Mouse (Mus musculus) c-Kit-negative CD71-positive TER-119-positive erythroid progenitor cells, embryonic 14.5 days (primary cell): Measurements from ENCODE around the gene Etv5.
A peak's percentile ranks its signal among the peaks of the same experiment; 100 is the strongest.

Experiments
- DNase-seq: peaks from one replicate; pipeline ENCODE4 v3.0.0-alpha.2; 2013; ENCODE audit warnings: low read depth, low spot score

Etv5 gene

GRCm38 (mm10) chr16:22439499-22440177 lies at the start of gene Etv5:
Gene Etv5, minus strand, starts transcription at chr16:22439719.
- DNase-seq, result peak; percentile 82

GRCm38 (mm10) chr16:22483900-22484299 lies 44.4 kb upstream of the Etv5 start:
- DNase-seq, result no peak

GRCm38 (mm10) chr16:22479322-22479721 lies 39.8 kb upstream of the Etv5 start:
- DNase-seq, result no peak

GRCm38 (mm10) chr16:22471728-22472127 lies 32.2 kb upstream of the Etv5 start:
- no peak for DNase-seq

- DNase-seq, result no peak
Measured at GRCm38 (mm10) chr16:22469385-22469784, 29.9 kb upstream of the Etv5 start.

- no peak for DNase-seq
Measured at GRCm38 (mm10) chr16:22467111-22467510, 27.6 kb upstream of the Etv5 start.

GRCm38 (mm10) chr16:22466381-22466780 lies 26.9 kb upstream of the Etv5 start:
- DNase-seq, result no peak

GRCm38 (mm10) chr16:22462220-22462619 lies 22.7 kb upstream of the Etv5 start:
- no peak for DNase-seq

- DNase-seq, result no peak
Measured at GRCm38 (mm10) chr16:22461728-22462127, 22.2 kb upstream of the Etv5 start.

GRCm38 (mm10) chr16:22460960-22461359 lies 21.4 kb upstream of the Etv5 start:
- DNase-seq, result no peak

- no peak for DNase-seq
Measured at GRCm38 (mm10) chr16:22452082-22452481, 12.6 kb upstream of the Etv5 start.

GRCm38 (mm10) chr16:22448093-22448492 lies 8.6 kb upstream of the Etv5 start:
- no peak for DNase-seq

- DNase-seq, result no peak
Measured at GRCm38 (mm10) chr16:22444786-22445185, 5.3 kb upstream of the Etv5 start.

- no peak for DNase-seq
Measured at GRCm38 (mm10) chr16:22442202-22442601, 2.7 kb upstream of the Etv5 start.

- DNase-seq, result no peak
Measured at GRCm38 (mm10) chr16:22441317-22441716, 1.8 kb upstream of the Etv5 start.

GRCm38 (mm10) chr16:22440269-22440668 lies 750 bp upstream of the Etv5 start:
- DNase-seq, result peak; percentile 5

- no peak for DNase-seq
Measured at GRCm38 (mm10) chr16:22438441-22439373, 812 bp downstream of the Etv5 start.

GRCm38 (mm10) chr16:22436106-22436505 lies 3.4 kb downstream of the Etv5 start:
- DNase-seq, result no peak

- DNase-seq, result no peak
Measured at GRCm38 (mm10) chr16:22434530-22434929, 5.0 kb downstream of the Etv5 start.

- DNase-seq, result no peak
Measured at GRCm38 (mm10) chr16:22433944-22434343, 5.6 kb downstream of the Etv5 start.

- DNase-seq, result no peak
Measured at GRCm38 (mm10) chr16:22431773-22432172, 7.7 kb downstream of the Etv5 start.

GRCm38 (mm10) chr16:22431335-22431734 lies 8.2 kb downstream of the Etv5 start:
- no peak for DNase-seq
